Mouse (Mus musculus): ENCODE measurements around the gene 1700003E16Rik.

Gene 1700003E16Rik

DNA sequence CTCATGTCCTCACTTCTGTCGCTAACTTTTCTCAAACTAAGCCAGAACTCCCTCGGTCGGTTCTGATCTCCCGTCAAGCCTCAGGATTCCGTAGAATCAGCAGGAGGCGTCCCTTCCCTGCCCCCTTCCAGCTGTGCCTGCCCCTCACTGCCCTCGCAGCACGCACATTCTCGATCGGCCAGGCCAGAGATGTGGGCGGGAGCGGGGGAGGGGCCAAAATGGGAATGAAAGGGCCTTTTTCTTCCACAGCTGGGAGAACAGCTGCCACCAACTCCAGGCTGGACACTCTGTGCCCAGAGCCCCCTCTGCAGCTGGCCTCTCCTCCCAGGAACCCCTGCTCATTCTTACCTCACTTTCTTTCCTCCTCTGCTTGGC lies 18.6 kb upstream of the 1700003E16Rik start:
- peak; percentile 36; the same call in 1 of the 2 replicates for TF ChIP-seq GATA4 (IDR thresholded peaks at IDR 0.05; ENCODE audit: insufficient replicate concordance, low read length)

DNA sequence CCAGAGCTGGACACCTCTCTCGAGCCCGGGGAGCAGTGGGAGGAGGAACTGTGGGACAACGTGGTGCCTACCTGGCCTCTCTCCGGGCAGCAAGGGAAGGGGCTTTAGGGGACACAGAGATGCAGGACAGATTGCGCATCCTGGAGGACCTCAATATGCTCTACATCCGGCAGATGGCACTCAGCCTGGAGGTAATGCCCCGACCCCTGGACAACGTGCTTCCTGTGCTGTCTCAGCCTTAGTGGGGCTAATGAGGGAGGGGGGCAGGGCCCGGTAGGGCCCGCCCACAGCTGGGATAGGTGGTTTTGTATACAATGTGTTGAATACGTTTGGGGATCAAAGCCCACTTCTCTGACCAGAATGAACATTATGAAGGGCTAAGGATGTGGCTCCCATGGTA lies 18.1 kb upstream of the 1700003E16Rik start:
- no peak for TF ChIP-seq GATA4 (IDR thresholded peaks at IDR 0.05; ENCODE audit: insufficient replicate concordance, low read length)

DNA sequence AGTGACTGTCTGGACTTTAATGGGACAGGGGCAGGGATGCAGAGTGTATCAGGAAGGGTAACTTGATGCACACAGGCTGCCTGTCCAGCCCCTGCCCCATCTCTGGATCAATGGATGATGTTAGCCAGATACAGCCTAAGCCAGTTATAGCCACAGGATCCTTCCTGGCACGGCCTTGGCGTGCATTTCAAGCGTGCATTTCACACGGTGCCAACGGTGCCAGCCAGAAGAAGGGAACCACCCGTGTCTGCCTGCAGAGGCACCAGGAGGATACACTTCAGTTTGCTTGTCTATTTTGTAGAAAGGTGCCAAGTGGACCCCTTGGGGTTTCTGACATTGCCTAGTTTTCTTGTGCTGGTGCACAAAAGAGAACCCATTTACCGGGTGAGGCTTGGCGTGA lies 16.2 kb upstream of the 1700003E16Rik start:
- no peak for TF ChIP-seq GATA4 (IDR thresholded peaks at IDR 0.05; ENCODE audit: insufficient replicate concordance, low read length)

DNA sequence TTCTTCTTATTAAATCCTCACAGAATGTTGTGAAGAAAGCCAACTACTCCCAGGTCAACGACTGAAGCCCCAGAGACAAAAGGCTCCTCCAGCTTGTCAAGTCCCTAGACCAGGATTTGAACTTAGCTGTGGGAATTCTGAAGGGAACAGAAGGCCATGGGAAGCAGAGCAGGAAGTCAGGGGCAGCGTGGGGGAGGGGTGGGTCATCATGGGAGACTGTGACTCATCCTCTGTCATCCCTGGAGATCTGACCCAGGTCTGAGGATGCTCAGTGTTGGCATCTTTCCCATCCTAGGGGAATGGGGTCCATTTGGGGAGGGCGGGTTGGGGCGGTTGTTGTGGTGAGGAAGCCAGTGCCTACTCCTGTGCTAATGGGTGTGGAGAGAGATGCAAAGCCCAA lies 14.6 kb upstream of the 1700003E16Rik start:
- no peak for TF ChIP-seq GATA4 (IDR thresholded peaks at IDR 0.05; ENCODE audit: insufficient replicate concordance, low read length)

DNA sequence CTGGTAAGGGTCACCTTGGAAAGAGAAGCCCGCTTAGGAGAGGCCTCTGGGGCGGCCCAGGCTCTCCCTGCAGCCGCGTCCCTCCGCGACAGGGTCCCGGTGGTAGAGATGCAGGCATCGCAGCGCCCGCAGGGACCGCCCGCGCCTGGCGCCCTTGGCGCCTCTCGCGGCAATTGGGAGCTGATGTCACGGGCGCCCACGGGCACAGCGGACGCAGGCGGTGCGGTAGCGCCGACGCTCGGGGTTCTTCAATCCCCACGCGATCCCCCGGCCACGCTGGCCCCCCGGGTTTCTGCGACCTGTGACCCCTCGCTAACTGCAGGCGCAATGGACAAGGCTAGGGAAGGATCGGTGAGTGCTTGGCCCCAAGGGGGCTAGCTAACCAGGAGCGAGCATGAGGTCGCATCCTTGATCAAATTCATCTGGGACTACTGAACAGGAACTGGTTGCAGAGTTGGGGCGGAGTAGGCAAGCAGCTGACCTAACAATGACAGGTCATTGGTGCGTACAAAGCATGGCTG lies 13.9 kb upstream of the 1700003E16Rik start:
- TF ChIP-seq GATA4 (IDR thresholded peaks at IDR 0.05; ENCODE audit: insufficient replicate concordance, low read length) = no peak

DNA sequence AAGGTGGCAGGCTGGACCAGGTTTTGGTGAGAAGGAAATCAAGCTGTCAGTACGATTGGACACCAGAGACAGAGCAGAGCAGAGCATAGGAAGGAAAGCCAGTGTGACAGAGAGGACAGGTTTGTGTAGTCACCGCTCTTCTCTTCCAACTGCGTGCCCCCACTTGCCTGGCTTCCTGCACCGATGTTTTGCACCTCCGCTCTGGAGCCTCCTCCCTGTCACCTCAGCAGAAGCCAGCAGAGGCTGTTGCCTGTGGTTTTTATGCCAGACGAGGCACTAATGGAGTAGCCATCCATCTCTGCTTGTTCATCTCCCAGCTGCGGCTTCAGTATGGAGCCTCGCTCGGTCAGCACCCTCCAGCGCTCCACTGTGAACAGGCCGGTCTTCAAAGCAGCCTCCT lies 13.3 kb upstream of the 1700003E16Rik start:
- no peak for TF ChIP-seq GATA4 (IDR thresholded peaks at IDR 0.05; ENCODE audit: insufficient replicate concordance, low read length)

DNA sequence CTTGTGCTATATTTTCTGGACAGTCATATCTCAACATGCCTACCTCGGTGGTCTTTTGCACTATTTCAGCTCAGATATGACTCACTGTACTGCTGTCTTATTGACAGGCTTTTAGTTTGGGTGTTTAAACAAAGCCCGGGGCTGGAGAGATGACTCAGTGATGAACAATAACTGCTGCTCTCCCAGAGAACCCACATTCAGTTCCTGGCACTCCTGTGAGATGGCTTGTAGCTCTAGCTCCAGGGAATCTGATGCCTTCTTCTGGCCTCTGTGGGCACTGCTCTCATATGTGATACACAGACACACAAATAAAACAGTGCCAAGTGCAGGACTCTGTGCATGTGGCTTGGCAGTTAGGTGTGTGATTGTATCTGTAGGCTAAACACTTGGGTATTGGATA lies 11.0 kb upstream of the 1700003E16Rik start:
- TF ChIP-seq GATA4 (IDR thresholded peaks at IDR 0.05; ENCODE audit: insufficient replicate concordance, low read length) = no peak

DNA sequence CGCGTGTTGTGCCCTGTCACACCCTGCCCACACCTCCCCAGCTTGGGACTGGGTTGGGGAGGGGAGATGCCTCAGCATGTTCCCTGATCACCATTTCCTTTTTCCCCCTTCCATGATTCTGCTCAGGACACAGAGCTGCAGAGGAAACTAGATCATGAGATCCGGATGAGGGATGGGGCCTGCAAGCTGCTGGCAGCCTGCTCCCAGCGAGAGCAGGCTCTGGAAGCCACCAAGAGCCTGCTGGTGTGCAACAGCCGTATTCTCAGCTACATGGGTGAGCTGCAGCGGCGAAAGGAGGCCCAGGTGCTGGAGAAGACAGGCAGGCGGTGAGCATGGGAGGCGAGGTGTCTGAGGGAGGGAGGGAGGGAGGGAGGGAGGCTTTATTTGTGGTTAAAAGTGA lies 10.4 kb upstream of the 1700003E16Rik start:
- TF ChIP-seq GATA4 (IDR thresholded peaks at IDR 0.05; ENCODE audit: insufficient replicate concordance, low read length) = peak; percentile 11; the same call in 1 of the 2 replicates

DNA sequence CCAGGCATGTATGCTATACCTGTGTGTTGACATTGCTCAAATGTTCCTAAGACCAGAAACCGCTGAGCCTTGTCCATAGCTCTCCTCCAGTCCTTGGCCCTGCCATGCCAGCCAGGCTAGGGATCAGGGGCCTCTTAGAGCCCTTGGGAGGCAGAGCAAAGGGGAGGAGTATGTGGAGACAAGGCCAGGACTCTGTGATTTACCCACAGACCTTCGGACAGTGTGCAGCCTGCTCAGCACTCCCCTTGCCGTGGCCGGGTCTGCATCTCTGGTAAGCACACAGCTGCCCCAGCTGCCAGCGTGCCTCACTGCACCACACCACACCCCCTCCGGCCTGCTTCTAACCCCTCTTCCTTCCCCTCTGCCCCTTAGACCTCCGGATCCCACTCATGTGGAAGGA lies 8.9 kb upstream of the 1700003E16Rik start:
- no peak for TF ChIP-seq GATA4 (IDR thresholded peaks at IDR 0.05; ENCODE audit: insufficient replicate concordance, low read length)

DNA sequence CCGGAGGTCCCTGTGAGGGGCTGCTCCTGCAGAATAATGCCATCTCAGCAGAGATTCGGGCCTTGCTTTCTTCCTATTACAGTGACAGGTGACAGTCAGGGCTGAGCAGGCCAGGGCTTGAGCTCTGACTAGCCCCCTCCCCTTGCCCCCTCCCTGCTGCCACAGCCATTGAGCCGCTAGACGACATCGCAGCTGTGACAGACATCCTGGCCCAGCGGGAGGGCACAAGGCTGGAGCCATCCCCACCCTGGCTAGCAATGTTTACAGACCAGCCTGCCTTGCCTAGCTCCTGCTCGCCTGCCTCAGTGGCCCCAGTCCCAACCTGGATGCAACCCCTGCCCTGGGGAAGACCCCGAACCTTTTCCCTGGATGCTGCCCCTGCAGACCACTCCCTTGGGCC lies 4.5 kb upstream of the 1700003E16Rik start:
- TF ChIP-seq GATA4 (IDR thresholded peaks at IDR 0.05; ENCODE audit: insufficient replicate concordance, low read length) = no peak

DNA sequence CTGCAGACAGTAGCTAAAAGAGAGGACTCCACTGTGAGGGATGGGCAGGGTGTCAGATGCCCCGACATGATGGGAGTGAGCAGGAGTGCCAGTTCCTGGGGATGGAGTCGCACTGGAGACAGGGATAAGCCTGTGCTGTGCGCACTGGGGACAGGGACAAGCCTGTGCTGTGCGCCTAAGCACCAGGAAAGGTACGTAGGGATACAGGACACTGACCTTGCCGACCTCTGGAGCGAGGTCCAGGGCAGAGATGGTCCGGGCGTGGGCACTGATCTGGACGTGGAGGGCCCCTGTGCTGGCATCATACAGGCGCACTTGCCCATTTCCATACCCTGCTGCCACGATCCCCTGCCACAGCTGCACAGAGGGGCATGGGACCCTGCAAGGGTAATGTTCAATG lies 3.2 kb upstream of the 1700003E16Rik start:
- TF ChIP-seq GATA4 (IDR thresholded peaks at IDR 0.05; ENCODE audit: insufficient replicate concordance, low read length) = no peak

DNA sequence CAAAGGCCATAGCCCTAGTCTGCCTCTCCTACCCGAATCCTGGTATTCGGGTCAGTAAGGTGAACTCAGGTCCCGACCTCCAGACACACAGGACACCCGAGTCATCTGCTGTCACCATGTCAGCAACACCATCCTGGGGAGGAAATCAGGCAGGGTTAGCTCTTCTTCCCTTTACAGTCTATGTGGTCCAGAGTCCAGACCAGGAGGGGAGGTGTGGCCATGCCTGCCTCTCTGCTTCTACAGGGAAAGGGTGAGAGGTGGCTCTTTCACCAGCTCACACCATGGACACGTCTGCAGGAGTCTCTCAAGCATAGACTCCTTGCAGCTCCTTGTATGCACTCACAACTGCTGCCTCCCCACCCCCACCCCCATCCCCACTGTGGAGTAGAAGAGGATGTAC lies 2.7 kb upstream of the 1700003E16Rik start:
- no peak for TF ChIP-seq GATA4 (IDR thresholded peaks at IDR 0.05; ENCODE audit: insufficient replicate concordance, low read length)

DNA sequence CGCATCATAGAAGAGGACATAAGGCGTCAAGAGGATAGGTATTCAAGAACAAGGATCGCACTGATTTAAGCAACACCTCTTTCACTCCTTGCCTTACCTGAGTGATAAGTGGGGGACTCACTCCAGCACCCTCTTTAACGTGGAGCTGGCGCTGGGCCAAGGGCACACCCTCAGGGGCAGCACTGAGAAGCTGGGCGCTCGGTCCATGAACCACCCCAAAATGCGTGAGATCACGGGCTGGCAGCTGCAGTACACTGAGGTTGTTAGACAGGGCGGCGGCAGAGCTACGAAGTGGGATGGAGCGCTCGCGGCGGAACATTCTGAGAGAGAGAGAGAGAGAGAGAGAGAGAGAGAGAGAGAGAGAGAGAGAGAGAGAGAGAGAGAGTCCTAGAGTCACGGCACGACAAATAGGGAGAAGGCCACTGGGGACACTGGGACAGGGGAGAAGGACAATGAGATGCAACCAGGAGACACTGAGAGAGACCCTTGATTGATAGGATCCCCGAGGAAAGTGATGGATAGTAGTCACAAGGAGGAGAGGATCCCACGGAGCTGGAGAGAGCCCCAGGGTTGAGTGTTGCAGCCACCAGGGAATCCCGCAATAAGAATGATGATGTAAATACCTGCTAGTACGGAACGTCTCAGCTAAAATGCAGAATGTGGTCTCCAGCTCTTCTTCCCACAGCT lies 509 bp upstream of the 1700003E16Rik start:
- no peak for TF ChIP-seq GATA4 (IDR thresholded peaks at IDR 0.05; ENCODE audit: insufficient replicate concordance, low read length)

DNA sequence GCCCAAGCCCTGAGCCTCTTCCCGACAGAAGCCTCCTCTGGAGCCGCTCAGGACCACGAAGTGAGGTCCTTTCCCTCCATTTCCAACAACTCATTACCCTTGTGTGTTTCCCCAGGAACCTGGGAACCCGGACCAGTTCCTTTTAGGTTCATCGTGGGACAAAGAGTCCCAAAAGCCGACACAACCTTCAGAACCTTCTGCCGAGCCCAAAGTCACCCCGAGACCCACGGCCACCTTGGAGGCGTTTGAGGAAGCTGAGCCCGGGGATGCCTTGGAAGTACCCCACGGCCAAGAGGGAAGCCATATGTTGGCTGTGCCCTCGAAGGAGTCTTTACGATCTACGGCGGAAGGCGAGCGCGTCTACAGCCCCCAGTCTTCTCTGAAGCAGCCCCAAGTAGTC lies 5.2 kb downstream of the 1700003E16Rik start:
- TF ChIP-seq GATA4 (IDR thresholded peaks at IDR 0.05; ENCODE audit: insufficient replicate concordance, low read length) = no peak

DNA sequence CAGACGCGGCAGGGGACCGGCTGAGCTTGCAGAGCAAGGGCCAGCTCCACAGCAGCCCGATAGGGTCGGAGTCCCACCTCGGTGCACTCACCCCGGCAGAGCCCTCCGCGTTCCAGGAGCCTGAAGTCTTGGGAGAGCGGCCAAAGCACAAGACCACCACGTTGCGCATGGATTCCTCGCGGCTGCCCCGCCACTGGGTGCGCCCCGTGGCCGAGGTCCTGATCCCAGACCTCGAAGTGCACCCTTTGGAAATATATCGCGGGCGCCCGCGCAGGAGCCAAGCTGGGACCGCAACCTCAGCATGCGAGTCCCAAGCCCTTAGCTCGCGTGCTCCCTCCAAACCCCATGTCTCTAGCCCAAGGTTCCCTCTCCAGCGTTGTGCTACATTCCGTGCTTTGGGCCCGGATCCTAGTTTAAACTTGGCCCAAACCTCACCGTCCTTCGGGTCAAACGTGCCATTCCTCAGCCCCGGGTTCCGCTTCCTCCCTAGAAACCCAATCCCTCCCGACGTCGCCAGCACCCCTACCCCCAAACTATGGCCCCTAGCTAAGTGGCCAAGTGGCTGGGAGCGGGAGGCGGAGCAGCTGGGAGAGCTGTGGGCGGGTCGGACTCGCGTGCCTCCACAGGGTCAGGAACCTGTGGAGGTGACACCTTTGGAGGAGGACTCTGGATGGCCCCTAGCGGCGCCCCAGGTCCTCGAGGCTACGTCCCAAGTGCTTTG lies 5.9 kb downstream of the 1700003E16Rik start:
- TF ChIP-seq GATA4 (IDR thresholded peaks at IDR 0.05; ENCODE audit: insufficient replicate concordance, low read length) = no peak

DNA sequence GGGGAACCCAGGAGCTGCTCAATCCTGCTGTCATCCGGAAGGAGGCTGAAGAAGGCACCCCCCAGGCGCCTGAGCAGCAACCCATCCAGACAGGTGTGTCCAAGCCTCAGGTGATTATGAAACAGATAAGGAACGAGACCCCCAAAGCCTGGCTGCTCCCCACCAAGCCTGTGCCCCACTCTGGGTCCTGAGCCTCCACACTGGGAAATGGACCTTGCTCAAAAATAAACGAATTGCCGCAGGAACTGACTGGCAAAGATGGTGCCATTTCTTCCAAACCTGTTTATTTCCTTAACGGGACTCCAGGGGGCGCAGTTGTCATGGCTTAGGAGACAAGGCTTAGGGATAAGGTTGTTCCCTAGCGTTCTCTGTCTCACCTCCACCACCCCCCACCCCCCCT lies 6.5 kb downstream of the 1700003E16Rik start:
- TF ChIP-seq GATA4 (IDR thresholded peaks at IDR 0.05; ENCODE audit: insufficient replicate concordance, low read length) = no peak

All from liver, adult (tissue).